Mouse (Mus musculus) forebrain, embryonic 11.5 days (tissue): ENCODE measurements around the gene Arl13a. TPM values are rescaled to one million over a fixed set of nuclear protein-coding genes. Genes with fewer than 3 reads are reported as not detected.

Experiments
- ATAC-seq: fragments of 200-750 bp; cut with Nextera tagmentation; replicated peaks from 2 replicates; pipeline ENCODE4 v1.8.0; 2017; ENCODE audit warnings: moderate TSS enrichment; ENCODE audit not compliant: low FRiP score
- DNase-seq: peaks from one replicate; pipeline ENCODE4 v3.0.0-alpha.2; 2017; ENCODE audit warnings: low spot score
- H3K27ac ChIP-seq: fragments of 300-500 bp; sonication (generic); 2 replicates; pipeline ENCODE4 v1.5.1; 2014; ENCODE audit warnings: low read depth, low read length
- H3K27me3 ChIP-seq: fragments of 300-500 bp; sonication (generic); 2 replicates; pipeline ENCODE4 v1.6.1; 2014; ENCODE audit warnings: mild to moderate bottlenecking, low read length, mixed read lengths; ENCODE audit not compliant: control insufficient read depth, insufficient read depth
- H3K36me3 ChIP-seq: fragments of 300-500 bp; sonication (generic); 2 replicates; pipeline ENCODE4 v1.6.1; 2014; ENCODE audit warnings: mild to moderate bottlenecking, low read length, moderate library complexity, mixed read lengths; ENCODE audit not compliant: control insufficient read depth, insufficient read depth
- H3K4me1 ChIP-seq: fragments of 300-500 bp; sonication (generic); replicated peaks from 2 replicates; pipeline ENCODE4 v1.6.1; 2014; ENCODE audit warnings: low read length, mixed read lengths; ENCODE audit not compliant: control insufficient read depth, insufficient read depth
- H3K4me2 ChIP-seq: fragments of 300-500 bp; sonication (generic); 2 replicates; pipeline ENCODE4 v1.6.1; 2014; ENCODE audit warnings: low read depth, mild to moderate bottlenecking, low read length, moderate library complexity, mixed read lengths; ENCODE audit not compliant: severe bottlenecking
- H3K4me3 ChIP-seq: fragments of 300-500 bp; sonication (generic); 2 replicates; pipeline ENCODE4 v1.5.1; 2014; ENCODE audit warnings: low read depth, low read length
- H3K9ac ChIP-seq: fragments of 300-500 bp; sonication (generic); 2 replicates; pipeline ENCODE4 v1.6.1; 2014; ENCODE audit warnings: low read length
- H3K9me3 ChIP-seq: fragments of 300-500 bp; sonication (generic); 2 replicates; pipeline ENCODE4 v1.6.1; 2016; ENCODE audit warnings: low read length, mixed read lengths; ENCODE audit not compliant: control insufficient read depth
- WGBS: fragments of 180-500 bp; shearing (Covaris S2); extraction: QIAGEN DNeasy Blood & Tissue Kit; methylation state at CpG from one replicate; pipeline ENCODE4 v1.1.7; 2014; 5-methylcytosine and 5-hydroxymethylcytosine counted together
- polyA plus RNA-seq: library from polyadenylated mRNA; unstranded; fragments of >200 nt; fragmentation: Nextera tagmentation; extraction: Ambion mirVana; gene quantifications from 2 replicates; pipeline ENCODE4 v1.2.1, GENCODE M21; 2014

The Arl13a gene
- polyA plus RNA-seq, 1 experiment from 2014 or later = not detected

GRCm38 (mm10) chrX:134245946-134246345 is 58.6 kb downstream of the Arl13a start:
- DNase-seq = no peak
- H3K4me1 ChIP-seq = no peaks in the 10 kb centered on the region
- no peak for ATAC-seq
- H3K9ac ChIP-seq = no peak overlapping the region
- no peak overlapping the region for H3K27ac ChIP-seq
- H3K9me3 ChIP-seq = no peaks in the 10 kb centered on the region
- no peak overlapping the region for H3K4me3 ChIP-seq
- H3K27me3 ChIP-seq = no peaks in the 10 kb centered on the region
- H3K4me2 ChIP-seq = no peak overlapping the region
- 95% methylated on average over 10 of the region's 10 CpGs for WGBS
- H3K36me3 ChIP-seq = no peaks in the 10 kb centered on the region

GRCm38 (mm10) chrX:134248202-134248601 is 60.9 kb downstream of the Arl13a start:
- no peak for DNase-seq
- Histone ChIP-seq H3K4me3 (no peak overlapping the region), H3K4me1 (no peaks in the 10 kb centered on the region), H3K9me3 (no peaks in the 10 kb centered on the region), H3K27ac (no peak overlapping the region), H3K4me2 (no peak overlapping the region), H3K27me3 (no peaks in the 10 kb centered on the region), H3K36me3 (no peaks in the 10 kb centered on the region), H3K9ac (no peak overlapping the region)
- WGBS = 86% methylated on average over 2 of the region's 2 CpGs
- ATAC-seq = no peak

Other genes starting within 250 kb of the Arl13a start
- 0.88 and 2.2 TPM in 2 replicates for gene Sytl4, start 205.7 kb upstream of the Arl13a start, polyA plus RNA-seq
- gene Cstf2, start 128.3 kb upstream of the Arl13a start, polyA plus RNA-seq = 78.0 and 79.9 TPM in 2 replicates
- gene Xkrx, start 25.4 kb upstream of the Arl13a start, polyA plus RNA-seq = not detected in 2 replicates
- gene Nox1, start 34.5 kb downstream of the Arl13a start, polyA plus RNA-seq = 0.11 and 0.17 TPM in 2 replicates
- 10.2 and 10.8 TPM in 2 replicates for gene Trmt2b, start 89.5 kb downstream of the Arl13a start, polyA plus RNA-seq
- 19.9 and 20.5 TPM in 2 replicates for gene Tmem35a, start 107.7 kb downstream of the Arl13a start, polyA plus RNA-seq
- gene Cenpi, start 120.6 kb downstream of the Arl13a start, polyA plus RNA-seq = 33.7 and 34.2 TPM in 2 replicates
- gene Drp2, start 217.1 kb downstream of the Arl13a start, polyA plus RNA-seq = 5.2 and 6.4 TPM in 2 replicates